Mouse (Mus musculus) T-helper 1 cell (primary cell): ENCODE data around the gene Tnfaip8l1.

ENCODE experiments used
- in situ Hi-C: fragments of 300-600 bp; cut with MboI, MseI; formaldehyde crosslinking; loops from one replicate; pipeline ENCODE4 v1.15.1; 2025; ENCODE audit warnings: high pct_unique_total_duplicates

Gene Tnfaip8l1

DNA sequence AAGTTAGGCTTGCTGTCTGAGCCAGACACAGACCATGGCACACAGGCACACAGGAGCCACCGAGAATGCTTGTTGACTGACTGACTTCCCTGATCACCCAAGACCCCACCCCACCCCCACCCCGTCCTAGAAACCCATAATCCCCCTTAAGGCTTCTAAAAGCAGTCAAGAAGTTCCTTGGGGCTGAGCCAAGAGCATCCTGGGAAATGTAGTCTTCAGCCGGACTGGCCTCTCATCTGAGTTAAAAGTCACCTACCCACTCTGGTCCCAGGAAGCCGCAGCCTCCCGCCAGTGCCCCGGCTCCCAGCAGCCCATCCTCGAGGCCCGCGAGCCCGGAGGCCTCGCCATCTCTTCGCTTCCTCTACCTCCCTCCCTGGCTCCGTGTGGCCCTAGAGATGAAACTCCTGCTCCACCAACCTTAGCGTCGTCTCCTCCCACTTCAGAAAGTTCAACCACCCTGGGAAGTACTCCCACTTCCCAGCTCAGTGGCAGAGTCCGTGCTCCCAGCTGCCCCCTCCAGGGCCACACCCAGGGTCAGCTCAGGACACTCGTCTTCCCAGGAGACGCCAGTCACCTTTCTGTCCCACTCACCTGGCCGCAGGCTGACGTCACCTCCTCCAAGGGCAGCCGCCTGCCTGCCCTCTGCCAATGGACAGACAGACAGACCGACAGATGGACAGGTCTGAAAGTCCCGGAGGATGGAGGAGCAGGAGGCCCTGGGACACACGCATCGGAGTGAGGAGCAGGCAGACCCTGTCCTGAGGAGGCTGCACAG lies 24.3 kb upstream of the Tnfaip8l1 start:
- in situ Hi-C loops: no loop called here

- in situ Hi-C loops: no loop called here
Measured at GRCm38 (mm10) chr17:56139355-56139754, 22.9 kb upstream of the Tnfaip8l1 start.

- in situ Hi-C loops: no loop called here
Measured at GRCm38 (mm10) chr17:56139858-56140595, 22.2 kb upstream of the Tnfaip8l1 start, which contains the start of gene Sema6b. Gene Sema6b, minus strand, starts transcription at chr17:56140343.

DNA sequence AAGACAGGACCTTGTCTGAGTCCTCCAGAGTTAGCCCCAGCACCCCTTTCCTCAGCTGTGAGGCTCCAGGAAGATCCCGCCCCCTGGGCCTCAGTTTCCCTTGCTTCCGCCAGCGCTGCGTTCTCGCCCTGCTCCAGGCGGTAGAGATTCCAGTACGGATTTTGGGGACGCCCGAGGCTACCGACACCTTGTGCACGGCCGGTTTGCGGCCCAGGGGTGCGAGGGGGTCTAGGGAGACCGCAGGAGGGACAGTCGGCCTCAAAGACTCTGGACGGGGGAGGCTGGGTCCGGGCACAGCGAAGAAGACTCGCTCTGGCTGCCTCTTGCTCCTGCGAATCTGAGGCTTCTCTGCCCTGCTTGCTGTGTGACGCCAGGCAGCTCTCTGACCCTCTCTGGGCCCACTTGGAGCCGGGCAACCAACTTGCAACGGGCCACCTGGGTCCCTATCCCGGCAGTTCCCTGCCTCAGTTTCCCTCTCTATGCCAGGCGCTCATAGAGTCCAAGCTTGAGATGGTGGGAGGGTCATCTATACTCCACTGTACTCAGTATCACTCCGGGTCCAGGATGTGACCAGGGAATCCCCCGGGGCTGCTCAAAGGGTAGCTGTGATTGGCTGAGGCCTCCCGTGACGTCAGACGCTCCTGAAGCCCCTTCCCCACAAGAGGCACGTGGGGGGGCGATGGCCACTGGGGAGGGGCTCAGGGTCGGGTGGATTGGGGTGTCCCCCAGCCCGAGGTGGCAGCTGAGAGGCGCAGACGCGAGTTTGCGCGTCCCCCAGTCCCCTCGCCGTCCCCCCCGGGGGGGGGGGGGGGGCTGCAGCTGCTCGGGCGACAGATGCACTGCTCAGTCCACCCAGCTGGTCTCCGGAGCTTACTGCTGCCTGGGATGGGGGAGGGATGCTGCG lies 20.3 kb upstream of the Tnfaip8l1 start:
- in situ Hi-C loops: no loop called here

DNA sequence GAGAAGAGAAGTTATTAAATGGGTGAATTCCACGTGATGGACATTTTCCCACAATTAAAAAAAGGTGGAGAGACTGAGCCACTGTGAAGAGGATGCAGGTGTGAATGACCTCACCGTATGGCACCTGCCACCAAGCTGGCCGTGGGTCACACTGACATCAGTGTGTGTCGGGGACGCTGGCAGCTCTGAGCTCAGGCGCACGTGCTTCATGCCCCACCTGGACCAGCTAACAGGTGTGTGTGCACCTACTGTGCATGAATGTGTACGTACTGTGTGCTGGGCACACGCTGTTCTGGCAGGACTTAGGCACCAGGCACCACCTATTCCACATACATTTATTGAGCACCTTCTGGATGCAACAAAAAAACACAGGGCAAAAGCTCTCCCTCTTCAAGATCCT lies 17.7 kb upstream of the Tnfaip8l1 start:
- in situ Hi-C loops: no loop called here

DNA sequence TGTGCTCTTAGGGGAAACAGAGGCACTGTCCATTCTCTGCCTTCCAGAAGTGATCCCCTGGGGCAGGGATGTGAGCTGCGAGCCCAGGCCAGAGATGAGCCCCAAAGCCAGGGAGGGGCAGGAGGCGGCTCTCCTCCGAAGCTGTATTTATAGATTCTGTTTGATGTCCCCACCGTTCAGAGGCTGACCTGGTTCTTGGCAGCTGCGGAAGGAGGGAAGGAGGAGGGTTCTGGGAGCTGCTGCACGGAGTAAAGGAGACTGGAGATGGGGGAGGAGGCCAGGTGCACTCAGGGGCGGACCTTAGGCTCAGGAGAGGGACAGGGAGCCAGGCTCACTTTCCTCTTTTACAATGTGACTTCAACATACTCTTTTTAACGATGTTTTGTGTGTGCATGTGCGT lies 16.1 kb upstream of the Tnfaip8l1 start:
- in situ Hi-C loops: no loop called here

GRCm38 (mm10) chr17:56147420-56147819 lies 14.9 kb upstream of the Tnfaip8l1 start:
- in situ Hi-C loops: no loop called here

GRCm38 (mm10) chr17:56148280-56148679 lies 14.0 kb upstream of the Tnfaip8l1 start:
- in situ Hi-C loops: no loop called here

DNA sequence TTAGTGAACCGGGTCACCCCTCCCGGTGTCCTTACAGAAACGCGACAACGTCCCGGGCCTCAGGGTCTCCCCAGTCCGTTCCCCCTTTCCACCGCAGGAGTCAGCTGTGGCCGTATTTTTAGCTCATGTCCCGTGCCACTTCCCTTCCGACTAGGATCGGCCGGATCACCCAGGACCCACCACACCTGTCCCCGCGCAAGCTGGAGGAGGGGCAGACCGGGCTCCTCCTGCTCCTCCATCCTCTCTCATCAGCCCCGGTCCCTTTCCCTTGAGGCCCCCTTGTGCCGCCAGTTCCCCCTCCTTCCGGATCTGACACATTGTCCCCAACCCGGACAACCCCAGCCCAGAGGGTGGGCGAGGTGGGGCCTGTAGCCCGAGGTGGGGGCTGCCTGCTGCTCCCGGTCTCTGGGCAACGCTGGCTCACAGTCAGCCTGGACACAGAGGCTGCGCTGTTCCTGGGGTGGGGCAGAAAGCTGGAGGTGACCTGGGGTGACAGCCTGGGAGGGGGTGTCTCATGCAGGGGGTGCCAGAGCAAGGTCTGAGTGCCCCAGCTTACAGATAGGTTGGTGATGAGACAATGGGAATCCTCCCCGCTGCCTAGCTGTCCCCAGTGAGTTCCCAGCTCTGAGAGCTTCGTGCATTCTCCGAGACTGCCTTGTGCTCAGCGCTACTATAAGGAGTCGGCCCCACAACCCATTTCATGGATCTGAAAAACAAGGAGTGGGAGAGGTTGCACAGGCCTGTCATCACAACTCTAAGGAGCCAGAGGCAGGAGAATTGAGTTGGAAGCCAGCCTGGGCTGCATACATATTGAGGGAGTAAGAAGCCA lies 13.3 kb upstream of the Tnfaip8l1 start:
- in situ Hi-C loops: no loop called here

DNA sequence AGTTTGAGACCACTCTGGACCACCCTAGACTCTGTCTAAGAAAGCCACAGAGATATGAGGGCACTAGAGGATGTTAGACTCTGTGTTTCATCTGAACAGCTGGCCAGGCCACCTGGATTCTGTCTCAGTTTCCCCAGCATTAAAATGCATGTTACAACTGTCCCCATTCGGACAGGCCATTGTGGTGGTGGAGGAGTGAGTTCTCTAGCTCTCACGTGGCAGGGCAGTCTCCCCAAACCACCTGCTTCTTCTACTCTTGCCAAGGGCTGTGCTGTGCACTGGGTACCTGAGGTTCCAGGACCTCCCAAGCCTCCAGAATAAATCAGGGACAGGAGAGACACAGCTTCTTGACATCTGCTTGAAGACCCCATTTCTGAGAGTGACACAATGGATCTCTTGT lies 12.4 kb upstream of the Tnfaip8l1 start:
- in situ Hi-C loops: no loop called here

GRCm38 (mm10) chr17:56153643-56154042 lies 8.6 kb upstream of the Tnfaip8l1 start:
- in situ Hi-C loops: no loop called here

DNA sequence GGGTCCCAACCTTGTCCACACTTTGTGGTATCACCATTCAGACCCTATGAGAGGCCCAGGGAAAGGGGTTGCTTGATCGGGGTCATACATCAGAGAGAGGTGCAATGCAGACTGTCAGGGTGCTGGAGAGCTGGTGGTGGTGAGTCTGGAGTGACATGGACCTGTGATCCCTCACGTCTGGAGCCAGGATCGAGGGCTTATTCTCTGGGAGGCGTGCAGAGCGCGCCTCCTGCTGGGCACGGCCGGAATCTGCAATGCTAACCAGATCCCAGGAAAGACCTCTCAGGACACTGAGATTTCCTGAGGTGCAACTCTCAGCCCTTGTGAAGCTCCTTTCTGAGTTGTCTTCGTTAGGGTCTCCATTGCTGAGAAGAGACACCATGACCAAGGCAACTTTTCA lies 2.5 kb upstream of the Tnfaip8l1 start:
- in situ Hi-C loops: no loop called here

DNA sequence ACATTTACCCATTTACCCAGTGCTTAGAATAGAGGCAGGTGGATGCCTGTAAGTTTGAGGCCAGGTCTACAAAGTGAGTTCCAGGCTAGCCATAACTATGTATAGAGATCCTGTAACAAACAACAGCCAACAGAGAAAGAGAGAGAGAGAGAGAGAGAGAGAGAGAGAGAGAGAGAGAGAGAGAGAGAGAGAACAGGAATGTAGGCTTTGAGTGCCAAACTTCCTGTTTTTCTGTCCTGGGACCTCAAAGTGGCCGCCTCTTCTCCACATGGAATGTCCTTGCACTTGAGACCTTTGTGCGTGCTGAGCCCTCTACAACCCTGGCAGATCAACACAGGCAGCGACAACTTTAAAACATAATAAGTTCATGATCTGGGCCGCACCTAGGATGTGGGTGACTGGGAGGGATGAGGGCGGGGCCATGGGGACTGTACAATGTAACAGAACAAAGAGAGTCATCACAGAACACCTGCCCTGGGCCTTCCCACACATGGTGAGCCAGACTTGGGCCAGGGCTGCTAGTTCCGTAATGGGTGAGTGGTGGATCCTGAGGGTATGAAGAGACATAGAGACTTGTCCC lies 1.3 kb downstream of the Tnfaip8l1 start:
- in situ Hi-C loops: no loop called here

- in situ Hi-C loops: no loop called here
Measured at GRCm38 (mm10) chr17:56164510-56164909, 2.2 kb downstream of the Tnfaip8l1 start.

DNA sequence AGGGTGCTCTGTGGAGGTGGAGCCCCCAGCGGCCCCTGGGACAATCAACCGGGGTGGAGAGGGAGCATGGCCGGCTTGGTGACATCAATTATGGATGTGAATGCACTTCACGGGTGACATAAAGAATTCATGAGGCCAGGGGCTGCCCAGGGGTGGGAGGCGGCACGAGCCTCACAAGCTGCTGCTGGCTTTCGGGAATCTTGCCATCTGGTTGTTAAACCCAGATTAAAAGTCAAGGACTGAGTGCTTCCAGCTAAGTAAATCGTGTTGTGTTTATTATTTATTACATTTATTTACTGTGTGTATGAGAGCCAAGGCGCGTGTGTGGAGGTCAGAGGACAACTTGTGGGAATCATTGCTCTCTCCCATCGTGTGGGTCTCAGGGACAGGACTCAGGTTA lies 3.4 kb downstream of the Tnfaip8l1 start:
- in situ Hi-C loops: no loop called here

DNA sequence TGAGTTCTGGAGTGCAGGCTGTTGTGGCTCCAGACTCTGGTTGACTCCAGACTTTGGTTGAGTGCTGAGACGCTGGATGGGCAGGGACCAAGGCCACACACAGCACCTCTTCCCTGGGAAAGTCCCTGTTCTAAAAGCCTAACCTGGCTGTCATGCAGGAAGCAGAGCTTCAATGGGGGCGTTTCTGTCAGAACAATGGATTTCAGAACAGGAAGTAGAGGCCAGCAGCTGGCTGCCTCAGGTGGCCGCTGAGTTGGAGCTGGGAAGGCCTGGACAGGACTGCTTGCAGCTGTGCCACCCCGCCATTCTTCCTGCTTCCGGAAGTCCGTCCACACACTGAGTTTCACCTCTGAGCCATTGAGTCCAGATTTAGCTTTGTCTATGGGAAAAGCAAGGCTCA lies 7.6 kb downstream of the Tnfaip8l1 start:
- in situ Hi-C loops: no loop called here

DNA sequence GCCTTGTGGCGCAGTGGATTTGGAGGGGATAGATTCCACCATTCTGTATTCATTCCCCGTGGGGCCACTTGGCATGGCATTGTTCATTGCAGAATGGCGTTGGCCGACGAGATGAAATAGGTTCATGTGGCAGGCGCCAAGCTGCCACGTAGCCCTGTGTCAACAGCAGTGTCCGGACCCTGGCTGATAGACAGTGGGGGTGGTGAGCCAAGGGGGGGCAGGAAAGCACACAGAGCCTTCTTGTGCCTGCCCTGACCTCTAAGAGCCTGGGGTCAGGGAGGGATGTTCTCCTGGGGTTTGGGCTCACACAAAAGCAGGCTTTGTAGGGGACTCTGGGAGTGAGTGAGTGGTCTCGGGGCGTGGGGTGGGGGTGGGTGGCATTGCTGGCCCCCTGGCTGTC lies 8.4 kb downstream of the Tnfaip8l1 start:
- in situ Hi-C loops: no loop called here

DNA sequence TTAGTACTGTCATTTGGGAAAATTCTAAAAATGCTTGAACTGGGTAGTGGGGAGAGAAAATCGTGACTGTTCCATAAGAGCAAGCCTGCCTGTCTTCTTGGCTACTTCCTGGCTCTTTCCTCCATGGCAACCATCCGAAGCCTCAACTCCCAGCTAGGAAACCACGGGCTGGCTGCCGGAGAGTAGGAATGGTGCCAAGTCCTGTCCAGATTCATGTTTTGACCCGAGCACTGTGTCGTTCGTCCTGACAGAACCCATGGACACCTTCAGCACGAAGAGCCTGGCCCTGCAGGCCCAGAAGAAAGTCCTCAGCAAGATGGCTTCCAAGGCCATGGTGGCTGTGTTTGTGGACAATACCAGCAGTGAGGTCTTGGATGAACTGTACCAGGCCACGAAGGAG lies 9.2 kb downstream of the Tnfaip8l1 start:
- in situ Hi-C loops: no loop called here

GRCm38 (mm10) chr17:56171881-56172280 lies 9.6 kb downstream of the Tnfaip8l1 start:
- in situ Hi-C loops: no loop called here

DNA sequence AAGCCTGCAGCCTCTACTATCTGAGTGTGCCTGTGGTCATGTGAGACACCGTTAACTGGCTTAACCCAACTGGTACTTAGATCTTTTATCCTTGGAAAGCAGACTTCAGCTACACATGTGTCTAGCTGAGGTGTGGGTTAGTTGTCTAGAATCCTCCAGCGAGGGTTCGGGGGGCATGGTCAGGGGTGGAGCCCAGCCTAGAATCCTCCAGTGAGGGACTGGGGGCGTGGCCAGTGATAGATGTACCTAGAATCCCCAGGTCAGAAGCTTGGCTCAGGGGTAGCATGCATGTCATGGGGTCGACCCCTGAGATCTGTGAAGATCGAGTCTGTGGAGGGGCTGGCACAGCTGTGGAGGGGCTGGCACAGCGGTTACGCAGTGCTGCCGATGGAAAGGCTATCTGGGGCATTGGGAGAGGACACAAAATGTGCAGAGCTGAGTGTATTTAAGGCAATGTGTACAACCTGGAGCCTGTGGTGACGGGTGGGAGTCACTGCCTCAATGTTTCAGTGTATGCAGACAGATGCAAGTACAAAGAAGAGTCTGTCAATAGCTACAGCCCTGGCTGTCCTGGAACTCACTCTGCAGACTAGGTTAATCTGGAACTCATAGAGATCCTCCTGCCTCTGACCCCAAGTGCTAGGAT lies 11.2 kb downstream of the Tnfaip8l1 start:
- in situ Hi-C loops: no loop called here
